Mouse (Mus musculus): ENCODE results near the gene 2310011J03Rik.

DNA sequence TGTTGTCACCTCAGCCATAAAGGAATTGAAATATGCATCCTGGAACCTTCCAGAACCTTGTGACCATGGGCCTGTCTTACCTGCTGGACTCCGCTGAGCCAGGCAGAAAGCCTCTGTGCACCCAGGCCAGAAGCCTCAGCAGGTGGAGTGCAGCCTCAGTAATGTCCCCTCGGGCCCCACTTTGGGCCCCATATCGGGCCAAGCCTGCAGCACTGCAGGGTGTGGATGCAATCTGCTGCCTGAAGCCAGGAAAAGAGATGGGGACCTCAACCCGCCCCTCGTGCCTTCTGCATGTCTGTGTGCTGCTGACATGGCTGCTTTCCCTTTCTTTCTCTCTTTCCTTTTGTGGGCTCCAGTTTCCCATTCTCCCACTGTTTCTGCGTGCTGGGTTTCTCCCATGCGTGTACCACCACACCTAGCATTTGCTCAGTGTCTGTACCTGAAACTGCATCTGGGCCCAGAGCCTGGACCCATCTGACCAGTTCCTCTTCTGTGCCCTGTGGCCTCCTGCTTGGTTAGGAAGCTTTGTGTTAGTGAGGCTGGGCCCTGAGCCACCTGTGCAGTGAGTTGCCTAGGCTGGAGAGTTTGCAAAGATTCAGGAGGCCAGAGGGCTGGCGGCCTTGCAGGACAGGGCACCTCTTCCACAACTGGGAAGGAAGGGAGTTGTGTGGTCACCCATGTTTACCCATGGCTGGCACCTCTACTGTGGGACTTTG lies 48.3 kb downstream of the 2310011J03Rik start:
- TF ChIP-seq GATA1 (IDR thresholded peaks at IDR 0.05; ENCODE audit: borderline replicate concordance, low read length) (no peak), FLI1 (IDR thresholded peaks at IDR 0.05; ENCODE audit: low read length) (no peak)
